Mouse (Mus musculus) liver, embryonic 18 days (tissue): ENCODE data around the gene Rac2. TPM values are rescaled to one million over a fixed set of nuclear protein-coding genes. Genes with fewer than 3 reads are reported as not detected.

Experiments used
- polyA plus RNA-seq: library from polyadenylated mRNA; depleted of rRNA; stranded (reverse); fragments of >200 nt; gene quantifications from 2 replicates; pipeline ENCODE4 v1.2.3, GENCODE M21; 2012; rRNA removed

The Rac2 gene
- 87.3 and 91.4 TPM in 2 replicates for polyA plus RNA-seq

DNA sequence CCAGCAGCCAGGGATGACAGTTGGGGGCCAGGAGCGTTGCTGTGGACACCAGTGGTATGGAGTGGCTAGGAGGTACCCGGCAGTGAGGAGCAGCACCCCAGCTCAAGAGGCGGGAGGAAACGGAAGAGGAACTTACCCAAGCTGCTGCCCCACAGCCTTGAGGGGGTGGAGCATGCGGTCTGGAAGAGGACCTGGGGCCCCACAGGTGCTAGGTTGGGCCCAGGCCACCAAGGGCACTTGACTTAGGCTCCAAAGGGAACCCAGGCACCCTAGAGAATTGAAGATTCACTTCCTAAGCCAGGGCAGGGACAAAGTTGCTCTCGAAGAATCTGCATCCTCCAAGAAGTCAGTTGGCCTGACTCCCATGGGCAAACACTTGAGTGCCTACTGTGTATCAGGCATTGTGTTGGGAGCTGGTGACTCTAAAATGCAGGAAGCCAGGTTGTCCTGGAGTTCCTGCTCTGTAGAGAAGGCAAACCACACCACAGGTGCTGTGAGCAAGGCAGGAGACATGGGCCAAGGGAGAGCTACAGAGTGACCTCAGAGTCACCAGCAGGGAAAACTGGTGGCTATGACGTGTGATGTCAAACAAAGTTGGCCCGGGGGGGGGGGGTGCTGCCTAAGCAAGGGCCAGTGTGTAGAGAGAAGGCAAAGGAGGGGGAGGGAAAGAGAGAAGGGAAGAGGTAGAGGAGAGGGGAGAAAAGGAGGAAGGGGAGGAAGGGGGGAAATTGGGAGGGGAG, at the start of gene Rac2:
TSS of gene Rac2 (minus strand) at position 126 of the 740 bp plus-strand sequence.

GRCm38 (mm10) chr15:78596914-78597313, 24.3 kb upstream of the Rac2 start, which contains the start of gene Cyth4:
Cyth4 (plus strand) TSS chr15:78597047.

GRCm38 (mm10) chr15:78544561-78545001, 28.0 kb downstream of the Rac2 start, which contains the start of gene Sstr3:
Sstr3 (minus strand) TSS chr15:78544685.

GRCm38 (mm10) chr15:78530671-78531450, 41.7 kb downstream of the Rac2 start, which contains the start of gene C1qtnf6:
C1qtnf6 (minus strand) TSS chr15:78531416.

Other genes with a start within 250 kb of the Rac2 start
- gene Csf2rb, start 247.0 kb downstream of the Rac2 start, polyA plus RNA-seq = 6.9 and 10.0 TPM in 2 replicates
- 0.03 and 0.05 TPM in 2 replicates for gene Tex33, start 176.9 kb downstream of the Rac2 start, polyA plus RNA-seq
- gene Tst, start 166.9 kb downstream of the Rac2 start, polyA plus RNA-seq = 310 and 330 TPM in 2 replicates
- gene Mpst, start 166.4 kb downstream of the Rac2 start, polyA plus RNA-seq = 122 and 136 TPM in 2 replicates
- gene Kctd17, start 144.2 kb downstream of the Rac2 start, polyA plus RNA-seq = 9.7 and 14.1 TPM in 2 replicates
- gene Tmprss6, start 104.1 kb downstream of the Rac2 start, polyA plus RNA-seq = 74.6 and 84.1 TPM in 2 replicates
- gene Il2rb, start 77.5 kb downstream of the Rac2 start, polyA plus RNA-seq = 1.2 and 1.5 TPM in 2 replicates
- gene C1qtnf6, start 41.4 kb downstream of the Rac2 start, polyA plus RNA-seq = 7.3 and 8.1 TPM in 2 replicates
- 0.01 and 0.12 TPM in 2 replicates for gene Sstr3, start 28.1 kb downstream of the Rac2 start, polyA plus RNA-seq
- 9.2 and 9.6 TPM in 2 replicates for gene Cyth4, start 24.3 kb upstream of the Rac2 start, polyA plus RNA-seq
- gene Elfn2, start 146.0 kb upstream of the Rac2 start, polyA plus RNA-seq = not detected in 2 replicates
- gene Mfng, start 200.7 kb upstream of the Rac2 start, polyA plus RNA-seq = 3.7 and 4.1 TPM in 2 replicates
- 4.5 and 5.8 TPM in 2 replicates for gene Card10, start 230.3 kb upstream of the Rac2 start, polyA plus RNA-seq